Mouse (Mus musculus) ES-E14 (cell line): ENCODE measurements around the gene Grcc10.

Experiments
- CHD2 ChIP-seq: IDR thresholded peaks from 2 replicates; pipeline ENCODE4 v1.6.1; 2014; ENCODE audit warnings: mild to moderate bottlenecking, low read depth, low read length, inconsistent platforms
- ZC3H11A ChIP-seq: IDR thresholded peaks from 2 replicates; pipeline ENCODE4 v1.6.1; 2012; ENCODE audit warnings: low read depth, mild to moderate bottlenecking, inconsistent platforms, low read length, borderline replicate concordance
- ZNF384 ChIP-seq: IDR thresholded peaks from 2 replicates; pipeline ENCODE4 v1.6.1; 2012; ENCODE audit warnings: low read depth, low read length, inconsistent platforms

DNA sequence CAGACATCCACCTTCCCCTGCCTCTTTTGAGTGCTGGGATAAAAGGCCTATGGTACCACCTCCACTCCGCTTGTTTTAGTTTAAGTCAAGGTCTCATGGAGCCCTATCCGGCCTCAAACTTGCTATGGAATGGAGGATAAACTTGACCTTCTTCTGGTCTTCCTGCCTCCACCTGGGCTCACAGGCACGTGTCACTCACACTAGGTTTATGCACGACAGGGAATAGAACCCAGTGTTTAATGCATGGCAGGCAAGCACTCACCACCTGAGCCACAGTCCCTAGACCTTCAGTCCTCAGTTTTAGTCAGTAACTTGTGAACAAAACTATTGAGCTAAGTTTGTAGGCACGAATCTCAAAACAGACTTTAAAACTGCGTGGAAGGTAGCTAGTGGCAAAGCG lies 10.1 kb downstream of the Grcc10 start:
- no peak for TF ChIP-seq ZC3H11A
- TF ChIP-seq CHD2: no peak
- TF ChIP-seq ZNF384: no peak
